Mouse (Mus musculus) C2C12 (cell line): ENCODE measurements around the gene Fgr.

Experiments
- CTCF ChIP-seq: IDR thresholded peaks from one replicate; pipeline ENCODE4 v1.5.1; 2011; ENCODE audit not compliant: control insufficient read depth, insufficient read depth, insufficient read length
- MAX ChIP-seq: IDR thresholded peaks from one replicate; pipeline ENCODE4 v1.6.1; 2011; ENCODE audit warnings: mild to moderate bottlenecking, control low read depth

DNA sequence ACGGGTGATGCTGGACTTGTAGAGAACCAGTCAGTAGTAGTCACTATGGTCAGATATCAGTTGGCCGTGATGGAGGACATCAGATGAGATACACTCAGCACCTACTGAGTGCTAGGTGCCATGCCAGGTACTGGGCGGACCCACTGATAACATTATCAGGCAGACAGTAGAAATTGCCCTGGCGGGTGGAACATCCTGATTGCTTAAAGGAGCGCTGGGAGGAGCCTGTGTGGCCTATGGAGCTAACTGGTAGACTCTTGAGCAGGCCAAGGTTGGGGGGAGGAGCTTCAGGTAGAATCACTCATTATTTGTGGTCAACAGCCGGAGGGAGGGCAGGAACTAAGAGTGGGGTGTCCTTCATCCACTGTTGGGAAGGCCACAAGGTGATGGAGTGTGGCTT lies 54.3 kb downstream of the Fgr start:
- no peak for TF ChIP-seq CTCF
- TF ChIP-seq MAX, result no peak
